Mouse (Mus musculus) midbrain, embryonic 14.5 days (tissue): ENCODE results near the gene Npas2. TPM values are rescaled to one million over a fixed set of nuclear protein-coding genes. Genes with fewer than 3 reads are reported as not detected.

ENCODE experiments used
- ATAC-seq: fragments of 200-750 bp; cut with Nextera tagmentation; 2 replicates; pipeline ENCODE4 v1.8.0; 2017; ENCODE audit warnings: moderate number of reproducible peaks, moderate library complexity; ENCODE audit not compliant: low FRiP score, low TSS enrichment
- DNase-seq: peaks from one replicate; pipeline ENCODE4 v3.0.0-alpha.2; 2015
- H3K27ac ChIP-seq: fragments of 300-500 bp; sonication (generic); replicated peaks from 2 replicates; pipeline ENCODE4 v1.5.1; 2014; ENCODE audit warnings: mild to moderate bottlenecking, low read depth, low read length, moderate library complexity
- H3K27me3 ChIP-seq: fragments of 300-500 bp; sonication (generic); 2 replicates; pipeline ENCODE4 v1.6.1; 2014; ENCODE audit warnings: low read length, control low read depth, mixed read lengths; ENCODE audit not compliant: control insufficient read depth, insufficient read depth
- H3K36me3 ChIP-seq: fragments of 300-500 bp; sonication (generic); 2 replicates; pipeline ENCODE4 v1.6.1; 2014; ENCODE audit warnings: low read length, control low read depth; ENCODE audit not compliant: control insufficient read depth, insufficient read depth
- H3K4me1 ChIP-seq: fragments of 300-500 bp; sonication (generic); 2 replicates; pipeline ENCODE4 v1.6.1; 2014; ENCODE audit warnings: mild to moderate bottlenecking, antibody characterized with exemption, low read length, control low read depth; ENCODE audit not compliant: control insufficient read depth, insufficient read depth
- H3K4me2 ChIP-seq: fragments of 300-500 bp; sonication (generic); 2 replicates; pipeline ENCODE4 v1.6.1; 2014; ENCODE audit warnings: mild to moderate bottlenecking, low read length, moderate library complexity
- H3K4me3 ChIP-seq: fragments of 300-500 bp; sonication (generic); replicated peaks from 2 replicates; pipeline ENCODE4 v1.5.1; 2014; ENCODE audit warnings: low read depth, low read length
- H3K9ac ChIP-seq: fragments of 300-500 bp; sonication (generic); replicated peaks from 2 replicates; pipeline ENCODE4 v1.6.1; 2014; ENCODE audit warnings: mild to moderate bottlenecking, low read length, moderate library complexity
- H3K9me3 ChIP-seq: fragments of 300-500 bp; sonication (generic); 2 replicates; pipeline ENCODE4 v1.6.1; 2016; ENCODE audit warnings: low read length, control low read depth, mixed read lengths; ENCODE audit not compliant: control insufficient read depth
- WGBS: fragments of 180-500 bp; shearing (Covaris S2); extraction: QIAGEN DNeasy Blood & Tissue Kit; methylation state at CpG from one replicate; pipeline ENCODE4 v1.1.7; 2014; 5-methylcytosine and 5-hydroxymethylcytosine counted together
- polyA plus RNA-seq: library from polyadenylated mRNA; unstranded; fragments of >200 nt; fragmentation: Nextera tagmentation; extraction: Ambion mirVana; gene quantifications from 2 replicates; pipeline ENCODE4 v1.2.1, GENCODE M21; 2014

Npas2 gene
- polyA plus RNA-seq, 1 experiment from 2014 or later: 0.33 TPM

GRCm38 (mm10) chr1:39376121-39376520 is 182.6 kb downstream of the Npas2 start:
- peaks cover 46% of the 10 kb centered on the region for H3K36me3 ChIP-seq
- no peak for ATAC-seq

GRCm38 (mm10) chr1:39376726-39377240 is 183.3 kb downstream of the Npas2 start:
- H3K9ac ChIP-seq: no peak overlapping the region
- 95% methylated on average over 9 of the region's 9 CpGs for WGBS
- ATAC-seq: no peak

More at GRCm38 (mm10) chr1:39376121-39376520, 182.6 kb downstream of the Npas2 start:
- H3K4me3 ChIP-seq: no peak overlapping the region
- H3K9me3 ChIP-seq: no peaks in the 10 kb centered on the region
- H3K27me3 ChIP-seq: no peaks in the 10 kb centered on the region
- H3K4me2 ChIP-seq: no peak overlapping the region
- DNase-seq: no peak
- H3K9ac ChIP-seq: no peak overlapping the region
- H3K27ac ChIP-seq: no peak overlapping the region
- H3K4me1 ChIP-seq: no peaks in the 10 kb centered on the region
- 86% methylated on average over 7 of the region's 7 CpGs for WGBS

DNA sequence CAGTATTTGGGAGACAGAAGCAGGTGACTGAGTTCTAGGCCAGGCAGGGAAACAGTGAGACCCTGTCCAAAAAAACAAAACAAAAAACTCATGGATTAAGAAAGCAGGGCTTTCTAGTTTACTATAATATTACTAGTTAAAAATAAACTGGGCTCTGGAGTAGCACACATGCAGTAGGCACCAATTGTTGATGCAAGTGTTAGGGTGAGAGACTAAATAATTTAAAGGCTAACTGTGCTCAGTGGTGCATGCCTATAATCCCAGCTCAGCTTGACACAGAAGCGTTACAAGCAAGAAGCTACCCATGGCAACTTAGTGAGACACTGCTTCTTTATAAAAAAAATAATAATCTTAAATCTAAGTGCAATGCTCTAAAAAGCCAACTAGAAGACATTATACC is 185.0 kb downstream of the Npas2 start:
- Histone ChIP-seq H3K36me3 (peaks cover 24% of the 10 kb centered on the region; the same call in 1 of the 2 replicates), H3K4me2 (no peak overlapping the region), H3K27me3 (no peaks in the 10 kb centered on the region), H3K4me1 (no peaks in the 10 kb centered on the region), H3K27ac (no peak overlapping the region), H3K9ac (no peak overlapping the region), H3K4me3 (no peak overlapping the region), H3K9me3 (no peaks in the 10 kb centered on the region)
- WGBS: 32% methylated on average over 1 of the region's 1 CpGs
- DNase-seq (no peak), ATAC-seq (no peak)

More at GRCm38 (mm10) chr1:39376726-39377240, 183.3 kb downstream of the Npas2 start:
- no peaks in the 10 kb centered on the region for H3K27me3 ChIP-seq
- H3K4me1 ChIP-seq: no peaks in the 10 kb centered on the region
- H3K27ac ChIP-seq: no peak overlapping the region
- no peak overlapping the region for H3K4me2 ChIP-seq
- DNase-seq: no peak
- H3K4me3 ChIP-seq: no peak overlapping the region
- H3K36me3 ChIP-seq: peaks cover 41% of the 10 kb centered on the region
- no peaks in the 10 kb centered on the region for H3K9me3 ChIP-seq

GRCm38 (mm10) chr1:39379021-39379420 is 185.5 kb downstream of the Npas2 start:
- ATAC-seq: no peak
- WGBS: 73% methylated on average over 5 of the region's 5 CpGs
- H3K36me3 ChIP-seq: peaks cover 20% of the 10 kb centered on the region; the same call in 1 of the 2 replicates
- no peaks in the 10 kb centered on the region for H3K9me3 ChIP-seq
- no peaks in the 10 kb centered on the region for H3K27me3 ChIP-seq
- H3K4me3 ChIP-seq: no peak overlapping the region
- H3K4me2 ChIP-seq: no peak overlapping the region
- H3K9ac ChIP-seq: no peak overlapping the region
- H3K27ac ChIP-seq: no peak overlapping the region
- DNase-seq: no peak
- H3K4me1 ChIP-seq: no peaks in the 10 kb centered on the region

- H3K4me1 ChIP-seq: no peaks in the 10 kb centered on the region
- H3K27ac ChIP-seq: no peak overlapping the region
- no peaks in the 10 kb centered on the region for H3K27me3 ChIP-seq
- no peaks in the 10 kb centered on the region for H3K9me3 ChIP-seq
- 89% methylated on average over 9 of the region's 9 CpGs for WGBS
- no peak for DNase-seq
- H3K36me3 ChIP-seq: peaks cover 14% of the 10 kb centered on the region; the same call in 1 of the 2 replicates
- no peak overlapping the region for H3K4me3 ChIP-seq
- ATAC-seq: no peak
- no peak overlapping the region for H3K9ac ChIP-seq
- no peak overlapping the region for H3K4me2 ChIP-seq
Observed at GRCm38 (mm10) chr1:39381017-39381416, 187.5 kb downstream of the Npas2 start.

GRCm38 (mm10) chr1:39384914-39385313 is 191.4 kb downstream of the Npas2 start:
- ATAC-seq: no peak
- no peak overlapping the region for H3K27ac ChIP-seq
- H3K9me3 ChIP-seq: no peaks in the 10 kb centered on the region
- no peaks in the 10 kb centered on the region for H3K27me3 ChIP-seq
- WGBS: 91% methylated on average over 9 of the region's 9 CpGs
- no peak overlapping the region for H3K9ac ChIP-seq
- H3K4me1 ChIP-seq: no peaks in the 10 kb centered on the region
- no peak for DNase-seq
- 0 out of 2 replicates have a peak, but pooled peaks cover 5% of the 10 kb centered on the region for H3K36me3 ChIP-seq
- H3K4me2 ChIP-seq: no peak overlapping the region
- no peak overlapping the region for H3K4me3 ChIP-seq

- H3K9me3 ChIP-seq: no peaks in the 10 kb centered on the region
- H3K4me3 ChIP-seq: no peak overlapping the region
- 78% methylated on average over 3 of the region's 3 CpGs for WGBS
- no peaks in the 10 kb centered on the region for H3K27me3 ChIP-seq
- no peaks in the 10 kb centered on the region for H3K36me3 ChIP-seq
- no peak for ATAC-seq
- H3K9ac ChIP-seq: no peak overlapping the region
- DNase-seq: no peak
- no peaks in the 10 kb centered on the region for H3K4me1 ChIP-seq
- H3K27ac ChIP-seq: no peak overlapping the region
- no peak overlapping the region for H3K4me2 ChIP-seq
Observed at GRCm38 (mm10) chr1:39386456-39386855, 192.9 kb downstream of the Npas2 start.

DNA sequence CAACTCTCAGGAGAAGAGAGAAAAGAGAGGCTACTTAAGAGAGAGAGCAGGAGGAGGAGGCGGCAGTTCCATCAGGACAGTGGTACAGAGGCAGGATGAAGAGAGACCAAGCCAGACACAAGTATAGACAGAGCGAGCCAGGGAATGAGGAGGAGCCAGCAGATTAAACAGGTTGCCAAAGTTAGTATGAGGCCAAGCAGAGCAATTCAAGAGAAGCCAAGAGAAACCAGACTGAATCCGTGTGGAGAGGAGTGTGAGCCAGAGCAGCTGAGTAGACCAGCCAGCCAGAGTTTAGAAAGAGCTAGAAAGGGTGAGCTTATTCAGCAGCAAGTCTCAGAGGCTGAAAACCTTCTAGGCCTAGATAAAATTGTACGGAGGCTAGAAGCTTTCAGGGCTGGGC is 194.0 kb downstream of the Npas2 start:
- WGBS: 86% methylated on average over 4 of the region's 4 CpGs
- ATAC-seq: no peak
- H3K36me3 ChIP-seq: no peaks in the 10 kb centered on the region

DNA sequence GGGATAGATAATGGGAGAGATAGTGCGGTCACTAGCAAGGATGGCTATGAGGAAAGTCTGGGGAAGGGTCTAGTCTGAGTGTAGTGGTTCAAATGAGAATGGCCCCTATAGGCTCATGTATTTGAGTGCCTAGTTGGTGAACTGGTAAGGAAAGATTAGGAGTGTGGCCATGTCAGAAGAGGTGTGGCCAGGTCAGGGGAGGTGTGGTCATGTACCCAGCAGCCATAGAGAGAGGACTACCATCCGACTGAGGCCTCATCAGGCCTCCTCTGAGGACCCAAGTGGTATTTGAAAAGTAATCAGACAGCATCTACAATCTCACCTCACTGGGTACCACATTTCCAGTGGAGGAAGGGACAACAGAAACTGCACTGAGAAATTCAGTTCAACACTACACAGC is 194.6 kb downstream of the Npas2 start:
- 81% methylated on average over 2 of the region's 2 CpGs for WGBS
- Histone ChIP-seq H3K9ac (no peak overlapping the region), H3K4me2 (no peak overlapping the region), H3K4me3 (no peak overlapping the region), H3K27me3 (no peaks in the 10 kb centered on the region), H3K9me3 (no peaks in the 10 kb centered on the region), H3K4me1 (no peaks in the 10 kb centered on the region), H3K36me3 (no peaks in the 10 kb centered on the region), H3K27ac (no peak overlapping the region)
- no peak for DNase-seq
- ATAC-seq: no peak

More for the DNA sequence above, 194.0 kb downstream of the Npas2 start:
- no peak overlapping the region for H3K27ac ChIP-seq
- H3K4me1 ChIP-seq: no peaks in the 10 kb centered on the region
- H3K4me3 ChIP-seq: no peak overlapping the region
- no peak overlapping the region for H3K9ac ChIP-seq
- no peaks in the 10 kb centered on the region for H3K9me3 ChIP-seq
- no peaks in the 10 kb centered on the region for H3K27me3 ChIP-seq
- no peak for DNase-seq
- no peak overlapping the region for H3K4me2 ChIP-seq
